Comparison of ENCODE assay signal across 9 mouse cellular contexts in genomic region chr2:20525879-20526593, GRCm38 (mm10).
DNase-seq lines count a peak whose midpoint lies in the region.
"Had no signal": no experiment of that assay in that cellular context is flagged by ENCODE, and none has a peak within 500 bp of the region (broad histone marks: within the 10 kb centered on the region; RNA-seq: fewer than 3 reads in every experiment).

No protein-coding gene starts in this region.

- DNase-seq in heart, adult 11 months = peak; percentile 97
- DNase-seq in heart, postnatal 25 days (ENCODE audit: low spot score) = no peak
- peak; percentile 3 for DNase-seq in adrenal gland, postnatal 25 days
- peak; percentile 25 for DNase-seq in heart, postnatal 4 days
- DNase-seq in lung, postnatal 4 days = peak; percentile 46 to 71
- no peak for DNase-seq in right cerebral cortex, postnatal 14 days
- DNase-seq in cerebellum, postnatal 4 days (ENCODE audit: low spot score in 2 of 2) = no peak
- no peak for DNase-seq in layer of hippocampus, adult 9-10 months (ENCODE audit: low spot score)
- DNase-seq: gastrocnemius, postnatal 10 days had no signal

- intact Hi-C loops in heart, postnatal 25 days (cut with DNase I) = loop anchor here (10.0 kb wide), 1 partner anchor 249 kb away; no protein-coding TSS in a partner anchor

Comparison
In these comparisons a context has a peak if more than half of its experiments do, and no peak if none do; other contexts are left out.
1. DNase-seq: peak in heart, adult 11 months (single experiment), adrenal gland, postnatal 25 days (single experiment), heart, postnatal 4 days (single experiment) and lung, postnatal 4 days (2 of 2); none in heart, postnatal 25 days (single experiment), right cerebral cortex, postnatal 14 days (single experiment), cerebellum, postnatal 4 days (0 of 2) and layer of hippocampus, adult 9-10 months (single experiment).